Mouse (Mus musculus) midbrain, embryonic 12.5 days (tissue): ENCODE results near the gene Zbtb25. TPM values are rescaled to one million over a fixed set of nuclear protein-coding genes. Genes with fewer than 3 reads are reported as not detected.

Experiments used
- ATAC-seq: fragments of 200-750 bp; cut with Nextera tagmentation; 2 replicates; pipeline ENCODE4 v1.8.0; 2017; ENCODE audit warnings: low read depth, moderate TSS enrichment, moderate library complexity; ENCODE audit not compliant: low FRiP score
- H3K27ac ChIP-seq: fragments of 300-500 bp; sonication (generic); replicated peaks from 2 replicates; pipeline ENCODE4 v1.5.1; 2016; ENCODE audit warnings: mild to moderate bottlenecking
- H3K27me3 ChIP-seq: fragments of 300-500 bp; sonication (generic); 2 replicates; pipeline ENCODE4 v1.6.1; 2016; ENCODE audit warnings: mild to moderate bottlenecking
- H3K36me3 ChIP-seq: fragments of 300-500 bp; sonication (generic); 2 replicates; pipeline ENCODE4 v1.6.1; 2016
- H3K4me1 ChIP-seq: fragments of 300-500 bp; sonication (generic); 2 replicates; pipeline ENCODE4 v1.6.1; 2016
- H3K4me2 ChIP-seq: fragments of 300-500 bp; sonication (generic); replicated peaks from 2 replicates; pipeline ENCODE4 v1.6.1; 2016; ENCODE audit warnings: mild to moderate bottlenecking, moderate library complexity
- H3K4me3 ChIP-seq: fragments of 300-500 bp; sonication (generic); 2 replicates; pipeline ENCODE4 v1.5.1; 2016; ENCODE audit warnings: mild to moderate bottlenecking
- H3K9ac ChIP-seq: fragments of 300-500 bp; sonication (generic); replicated peaks from 2 replicates; pipeline ENCODE4 v1.6.1; 2016; ENCODE audit warnings: mild to moderate bottlenecking, moderate library complexity
- H3K9me3 ChIP-seq: fragments of 300-500 bp; sonication (generic); 2 replicates; pipeline ENCODE4 v1.6.1; 2016; ENCODE audit warnings: mild to moderate bottlenecking
- WGBS: fragments of 180-500 bp; shearing (Covaris S2); methylation state at CpG from one replicate; pipeline ENCODE4 v1.1.7; 2016; 5-methylcytosine and 5-hydroxymethylcytosine counted together
- polyA plus RNA-seq: library from polyadenylated mRNA; unstranded; fragments of >200 nt; fragmentation: Nextera tagmentation; extraction: Ambion mirVana; gene quantifications from 2 replicates; pipeline ENCODE4 v1.2.1, GENCODE M21; 2016

Zbtb25 gene
- polyA plus RNA-seq, 1 experiment from 2014 or later: 20.2 TPM

DNA sequence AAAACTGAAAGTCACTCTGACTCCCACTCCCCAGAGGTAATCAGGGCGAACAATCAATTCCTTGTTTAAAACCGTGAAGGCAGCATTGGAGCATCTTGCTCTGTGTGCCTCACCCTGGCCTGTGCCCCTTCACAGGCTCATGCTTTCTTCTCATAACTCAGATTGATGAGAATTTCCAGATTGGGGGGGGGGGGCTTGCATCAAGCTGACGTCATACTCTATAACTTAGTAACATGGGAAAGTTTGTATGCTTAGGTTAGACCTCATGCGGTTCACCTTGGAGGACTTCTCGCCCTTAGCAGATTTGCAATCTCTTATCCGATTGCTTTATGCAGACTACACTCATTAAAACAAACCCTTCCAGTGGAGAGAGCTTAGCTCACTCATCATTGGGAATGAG lies 4.6 kb upstream of the Zbtb25 start:
- Histone ChIP-seq H3K27me3 (no peaks in the 10 kb centered on the region), H3K9ac (no peak overlapping the region), H3K36me3 (no peaks in the 10 kb centered on the region), H3K4me2 (no peak overlapping the region), H3K4me1 (peaks cover 18% of the 10 kb centered on the region), H3K4me3 (no peak overlapping the region), H3K27ac (no peak overlapping the region), H3K9me3 (no peaks in the 10 kb centered on the region)
- 79% methylated on average over 6 of the region's 6 CpGs for WGBS
- no peak for ATAC-seq

DNA sequence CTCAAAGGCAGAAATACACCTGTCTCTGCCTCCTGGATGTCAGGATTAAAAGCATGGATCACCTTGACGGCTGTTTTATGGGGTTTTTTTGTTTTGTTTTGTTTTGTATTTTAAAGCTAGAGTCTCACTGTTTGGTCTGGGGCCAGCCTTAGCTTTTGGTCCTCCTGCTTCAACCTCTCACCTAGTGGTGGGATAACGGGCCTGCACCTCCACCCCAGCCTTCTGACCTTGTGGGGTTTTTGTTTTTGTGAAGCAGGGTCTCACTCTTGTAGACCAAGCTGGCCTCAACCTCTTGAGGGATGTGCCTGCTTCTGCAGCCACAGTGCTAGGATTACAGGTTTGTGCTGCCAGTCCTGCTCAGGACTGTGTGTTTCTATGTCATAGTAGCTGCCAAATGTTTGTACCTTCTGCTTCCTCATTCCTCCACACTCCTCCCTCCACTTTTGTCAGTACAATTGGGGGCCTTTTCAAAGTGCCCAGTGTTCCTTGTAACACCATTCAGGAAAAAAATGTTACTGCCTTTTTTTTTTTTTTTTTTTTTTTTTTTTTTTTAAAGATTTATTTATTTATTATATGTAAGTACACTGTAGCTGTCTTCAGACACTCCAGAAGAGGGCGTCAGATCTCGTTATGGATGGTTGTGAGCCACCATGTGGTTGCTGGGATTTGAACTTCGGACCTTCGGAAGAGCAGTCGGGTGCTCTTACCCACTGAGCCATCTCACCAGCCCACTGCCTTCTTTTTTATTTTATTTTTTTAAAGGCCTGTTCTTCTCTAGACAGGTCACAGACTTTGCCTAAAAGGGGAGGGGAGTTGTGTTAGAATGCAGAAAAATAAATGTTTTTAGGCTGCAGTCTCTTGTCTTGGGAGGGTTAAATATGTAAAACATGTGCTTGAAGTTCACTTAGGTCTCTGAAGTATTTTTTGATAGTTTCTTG lies 3.7 kb upstream of the Zbtb25 start:
- no peaks in the 10 kb centered on the region for H3K36me3 ChIP-seq
- no peak overlapping the region for H3K27ac ChIP-seq
- H3K4me1 ChIP-seq: peaks cover 21% of the 10 kb centered on the region
- no peak overlapping the region for H3K4me2 ChIP-seq
- WGBS: 75% methylated on average over 7 of the region's 7 CpGs
- H3K4me3 ChIP-seq: no peak overlapping the region
- ATAC-seq: no peak
- H3K9ac ChIP-seq: no peak overlapping the region
- no peaks in the 10 kb centered on the region for H3K9me3 ChIP-seq
- no peaks in the 10 kb centered on the region for H3K27me3 ChIP-seq

DNA sequence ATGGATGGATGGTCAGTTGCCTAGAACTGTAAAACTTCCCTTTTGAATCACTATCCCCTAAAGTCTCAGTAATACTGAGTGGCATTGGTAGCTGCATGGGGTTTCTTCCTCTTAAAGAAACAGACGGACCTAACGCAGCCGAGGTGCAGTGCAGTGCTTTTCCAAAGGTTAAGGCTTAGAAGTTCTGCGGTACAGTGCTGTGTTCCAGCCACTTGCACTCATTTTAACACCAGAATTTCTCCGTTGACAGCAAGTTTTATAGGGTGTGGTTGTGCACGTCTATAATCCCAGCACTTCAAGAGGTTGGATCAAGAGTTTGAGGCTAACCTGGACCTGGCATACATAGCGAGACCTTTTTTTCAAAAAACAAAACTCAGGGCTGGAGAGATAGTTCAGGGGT lies 2.6 kb upstream of the Zbtb25 start:
- Histone ChIP-seq H3K9me3 (no peaks in the 10 kb centered on the region), H3K27me3 (no peaks in the 10 kb centered on the region), H3K36me3 (no peaks in the 10 kb centered on the region), H3K27ac (no peak overlapping the region), H3K9ac (peak overlapping the region; percentile 97; the same call in 1 of the 2 replicates), H3K4me3 (peak overlapping the region; percentile 93), H3K4me1 (peaks cover 32% of the 10 kb centered on the region), H3K4me2 (peak overlapping the region; percentile 84)
- 45% methylated on average over 7 of the region's 7 CpGs for WGBS
- no peak for ATAC-seq

DNA sequence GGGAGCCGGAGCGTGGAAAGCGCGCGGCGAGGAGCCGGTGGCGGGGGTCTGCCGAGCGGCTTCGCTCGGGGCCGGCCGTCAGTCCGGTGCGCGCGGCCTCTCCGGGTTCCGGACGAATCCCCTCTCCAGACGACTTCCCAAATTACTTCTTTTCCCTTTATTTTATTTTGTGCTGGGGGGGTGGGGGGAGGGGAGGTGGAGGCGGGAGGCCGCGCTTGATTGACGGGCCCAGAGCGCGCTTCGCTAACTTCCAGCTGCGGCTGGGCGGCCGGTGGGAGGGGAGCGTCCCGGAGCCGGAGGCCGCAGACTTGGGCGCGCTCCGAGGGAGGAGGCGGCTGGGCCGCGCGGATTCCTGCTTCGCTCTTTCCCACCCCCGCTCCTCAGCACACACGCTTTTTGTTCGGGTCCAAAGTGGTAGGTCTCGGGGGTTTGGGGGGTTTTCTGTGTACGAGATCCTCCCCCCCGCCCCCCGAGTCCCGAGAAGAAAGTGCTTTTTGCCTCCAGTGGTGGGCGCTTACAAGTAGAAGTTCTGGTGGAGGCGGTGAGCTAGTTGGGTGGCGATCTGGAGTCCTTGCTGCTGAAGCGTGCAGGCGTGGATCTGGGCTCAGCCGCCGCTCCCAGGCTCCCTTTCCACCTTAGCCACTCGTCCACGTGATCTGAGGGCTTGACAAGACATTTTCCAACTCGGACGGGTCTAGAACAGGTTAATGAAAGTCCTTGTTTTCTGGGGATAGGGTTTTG lies 1.6 kb upstream of the Zbtb25 start:
- Histone ChIP-seq H3K36me3 (no peaks in the 10 kb centered on the region), H3K9me3 (no peaks in the 10 kb centered on the region), H3K4me2 (peak overlapping the region; percentile 84), H3K4me3 (peak overlapping the region; percentile 93), H3K4me1 (peaks cover 40% of the 10 kb centered on the region), H3K27me3 (no peaks in the 10 kb centered on the region), H3K9ac (peak overlapping the region; percentile 97), H3K27ac (peak overlapping the region; percentile 98)
- under 1% methylated on average over 46 of the region's 63 CpGs for WGBS
- peak; percentile 42 for ATAC-seq

DNA sequence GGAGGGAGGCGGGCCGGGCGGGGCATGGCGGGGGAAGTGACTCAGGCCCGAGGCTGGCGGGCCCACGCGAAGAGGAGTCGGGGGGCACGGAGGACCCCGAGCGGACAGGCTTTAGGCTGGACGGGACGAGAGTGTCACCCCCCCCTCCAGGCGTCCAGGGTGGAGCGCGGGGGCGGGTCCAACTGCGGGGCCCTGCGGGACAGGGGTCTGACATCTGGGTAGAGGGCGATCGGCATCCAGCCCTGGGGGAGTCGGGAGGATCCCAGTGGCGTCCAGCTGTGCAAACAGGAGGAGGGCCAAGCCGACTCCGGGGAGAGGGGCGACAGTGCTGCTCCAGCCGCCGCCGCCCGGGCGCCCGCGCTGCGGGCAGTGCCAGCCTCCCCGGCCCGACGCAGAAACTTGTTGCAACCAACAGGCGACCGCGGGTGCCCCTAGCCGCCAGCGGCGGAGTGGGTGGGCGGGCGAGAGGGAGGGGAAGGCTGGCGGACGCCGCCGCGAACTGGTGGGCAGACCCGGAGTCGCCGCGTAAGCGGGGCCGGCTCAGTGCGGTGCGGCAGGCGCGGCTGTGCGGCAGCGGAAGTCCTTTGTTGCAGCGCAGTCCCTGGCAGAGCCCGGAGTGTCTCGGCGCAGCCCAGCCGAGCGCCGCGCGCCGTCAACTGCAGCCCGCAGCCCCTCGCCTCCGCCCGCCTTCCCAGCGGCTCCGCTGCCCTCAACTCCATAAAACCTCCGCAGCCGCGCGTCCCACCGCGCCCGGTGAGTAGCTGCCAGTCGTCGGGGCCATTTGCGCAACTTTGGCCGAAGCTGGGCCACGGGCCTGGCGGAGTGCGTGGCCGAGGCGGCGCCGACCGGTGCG lies 802 bp upstream of the Zbtb25 start, which contains the start of gene Zbtb1:
Gene Zbtb1, plus strand, starts transcription at position 289 of the 853 bp plus-strand sequence.
- under 1% methylated on average over 79 of the region's 99 CpGs for WGBS
- peak; percentile 61 for ATAC-seq
- peaks cover 40% of the 10 kb centered on the region for H3K4me1 ChIP-seq
- H3K27me3 ChIP-seq: no peaks in the 10 kb centered on the region
- peak within 1 kb of the TSS; percentile 93 for H3K4me3 ChIP-seq
- peak within 1 kb of the TSS; percentile 97 for H3K9ac ChIP-seq
- H3K9me3 ChIP-seq: no peaks in the 10 kb centered on the region
- H3K4me2 ChIP-seq: peak within 1 kb of the TSS; percentile 84
- H3K36me3 ChIP-seq: no peaks in the 10 kb centered on the region
- peak within 1 kb of the TSS; percentile 98 for H3K27ac ChIP-seq

DNA sequence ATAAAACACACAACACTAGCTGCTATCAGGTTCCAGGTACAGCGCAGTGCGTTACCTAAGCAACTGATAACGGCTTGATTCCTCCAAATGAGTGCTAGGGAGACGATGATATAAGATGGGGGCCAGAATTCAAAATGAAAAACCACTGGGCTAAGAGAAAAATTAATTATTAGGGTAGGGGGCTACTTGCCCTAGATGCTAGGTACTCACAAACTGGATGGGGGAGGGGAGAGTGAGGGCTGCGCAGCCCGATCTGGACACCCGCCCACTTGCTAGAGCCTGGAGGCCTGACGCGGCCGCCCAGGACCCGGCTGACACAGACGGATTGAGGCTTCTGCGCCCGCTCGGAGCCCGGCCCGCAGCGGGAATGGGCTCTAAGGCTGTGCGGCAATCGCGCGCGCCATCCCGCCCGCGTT lies 604 bp downstream of the Zbtb25 start:
- H3K4me2 ChIP-seq: peak overlapping the region; percentile 84
- no peaks in the 10 kb centered on the region for H3K36me3 ChIP-seq
- no peaks in the 10 kb centered on the region for H3K9me3 ChIP-seq
- H3K9ac ChIP-seq: peak overlapping the region; percentile 97
- H3K4me1 ChIP-seq: peaks cover 40% of the 10 kb centered on the region
- WGBS: under 1% methylated on average over 26 of the region's 26 CpGs
- H3K27me3 ChIP-seq: no peaks in the 10 kb centered on the region
- H3K4me3 ChIP-seq: peak overlapping the region; percentile 93
- H3K27ac ChIP-seq: peak overlapping the region; percentile 98
- ATAC-seq: peak; percentile 48

DNA sequence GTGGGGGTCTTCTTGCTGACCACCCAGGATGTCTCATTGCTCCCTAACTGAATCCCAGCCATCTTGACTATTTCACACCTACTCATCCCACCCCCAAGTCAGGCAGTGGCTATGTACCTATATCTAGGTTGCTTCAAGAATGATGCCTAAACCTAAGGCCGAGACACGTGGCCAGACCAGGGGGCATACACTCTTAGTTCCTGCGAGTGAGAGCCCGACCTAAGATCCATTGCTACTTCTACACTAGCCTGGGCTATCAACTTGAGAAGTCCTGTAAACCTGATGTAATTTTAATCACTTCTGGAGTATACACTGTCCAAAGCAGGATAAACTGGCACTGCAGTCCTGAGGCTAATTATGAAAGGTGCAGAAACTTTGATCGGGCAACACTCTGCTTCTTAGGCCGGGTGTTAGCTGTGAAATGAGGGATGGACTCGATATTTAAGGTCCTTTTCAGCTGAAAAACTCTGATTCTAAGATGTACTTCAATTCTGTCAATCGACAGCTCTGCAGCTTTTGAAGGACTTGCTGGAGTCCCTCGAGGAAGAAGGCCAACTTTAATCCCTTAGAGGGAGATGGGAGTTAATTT lies 1.1 kb downstream of the Zbtb25 start:
- no peaks in the 10 kb centered on the region for H3K27me3 ChIP-seq
- no peaks in the 10 kb centered on the region for H3K36me3 ChIP-seq
- H3K4me2 ChIP-seq: peak overlapping the region; percentile 84
- H3K4me1 ChIP-seq: peaks cover 40% of the 10 kb centered on the region
- H3K4me3 ChIP-seq: peak overlapping the region; percentile 93
- peak overlapping the region; percentile 97 for H3K9ac ChIP-seq
- peak overlapping the region; percentile 98 for H3K27ac ChIP-seq
- H3K9me3 ChIP-seq: no peaks in the 10 kb centered on the region
- WGBS: 7% methylated on average over 9 of the region's 9 CpGs
- ATAC-seq: no peak

DNA sequence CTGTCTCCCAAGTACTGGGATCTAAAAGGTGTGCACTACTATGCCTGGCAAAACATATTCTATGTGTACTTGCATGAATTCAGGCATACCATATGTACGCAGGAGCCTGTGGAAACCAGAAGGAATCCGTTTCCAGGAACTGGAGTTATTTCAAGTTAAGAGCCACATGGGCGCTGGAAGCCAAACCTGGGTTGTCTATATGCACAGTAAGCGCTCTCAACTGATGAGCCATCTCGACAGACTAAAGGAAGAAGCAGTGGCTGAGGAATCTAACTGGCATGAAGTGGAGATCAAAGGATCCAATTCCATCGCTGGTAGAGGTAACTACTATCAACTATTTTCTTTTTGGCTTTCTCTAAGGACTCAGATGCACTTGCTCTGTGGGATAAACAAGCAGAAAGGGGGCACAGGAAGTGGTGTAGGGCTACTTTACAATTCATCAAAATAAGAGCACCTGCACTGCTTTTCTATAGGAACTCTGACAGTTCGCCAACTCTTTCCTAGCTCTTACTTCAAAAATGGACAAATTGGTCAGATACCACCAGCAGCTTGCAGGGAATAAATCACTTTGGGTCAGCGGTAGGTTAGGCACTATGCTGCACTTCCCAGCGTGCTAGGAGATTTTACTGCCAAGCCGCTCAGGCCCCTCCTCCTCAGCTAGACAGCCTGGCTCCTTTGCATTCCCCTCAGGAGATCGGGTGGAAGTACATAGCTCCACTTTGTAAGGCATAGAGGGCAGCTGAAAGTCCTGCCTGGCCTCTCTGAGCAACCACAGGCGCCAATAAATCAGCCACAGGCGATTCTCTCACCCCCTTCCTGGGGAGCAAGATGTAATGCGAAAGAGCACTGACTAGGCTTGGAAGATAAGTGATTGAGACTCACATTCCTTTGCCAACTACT lies 2.1 kb downstream of the Zbtb25 start:
- H3K4me2 ChIP-seq: peak overlapping the region; percentile 84
- no peaks in the 10 kb centered on the region for H3K36me3 ChIP-seq
- WGBS: 28% methylated on average over 14 of the region's 14 CpGs
- no peak for ATAC-seq
- H3K27ac ChIP-seq: no peak overlapping the region
- H3K9ac ChIP-seq: peak overlapping the region; percentile 97
- peak overlapping the region; percentile 93 for H3K4me3 ChIP-seq
- H3K9me3 ChIP-seq: no peaks in the 10 kb centered on the region
- no peaks in the 10 kb centered on the region for H3K27me3 ChIP-seq
- peaks cover 34% of the 10 kb centered on the region for H3K4me1 ChIP-seq

DNA sequence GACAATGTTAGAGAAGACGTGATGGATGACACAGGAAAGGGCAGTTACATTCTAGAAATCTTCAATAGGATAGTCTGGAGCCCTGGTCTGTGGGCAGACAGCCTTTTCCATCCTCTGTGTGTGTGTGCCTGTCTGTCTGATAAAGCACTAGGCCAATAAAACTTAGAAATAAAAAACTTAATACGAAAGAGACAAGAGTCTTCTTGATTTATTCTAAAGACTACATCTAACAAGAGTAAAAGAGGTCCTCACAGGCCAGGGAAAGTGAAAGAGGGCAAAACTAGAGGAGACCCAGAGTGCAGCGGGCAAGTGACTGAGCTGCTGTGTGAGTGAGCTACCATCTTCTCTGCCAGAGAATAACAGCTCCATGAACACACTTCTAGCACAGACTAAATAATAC lies 3.1 kb downstream of the Zbtb25 start:
- H3K4me3 ChIP-seq: no peak overlapping the region
- H3K27me3 ChIP-seq: no peaks in the 10 kb centered on the region
- 90% methylated on average over 3 of the region's 3 CpGs for WGBS
- H3K4me2 ChIP-seq: no peak overlapping the region
- H3K27ac ChIP-seq: no peak overlapping the region
- H3K9me3 ChIP-seq: no peaks in the 10 kb centered on the region
- no peaks in the 10 kb centered on the region for H3K36me3 ChIP-seq
- no peak overlapping the region for H3K9ac ChIP-seq
- ATAC-seq: no peak
- H3K4me1 ChIP-seq: peaks cover 26% of the 10 kb centered on the region

DNA sequence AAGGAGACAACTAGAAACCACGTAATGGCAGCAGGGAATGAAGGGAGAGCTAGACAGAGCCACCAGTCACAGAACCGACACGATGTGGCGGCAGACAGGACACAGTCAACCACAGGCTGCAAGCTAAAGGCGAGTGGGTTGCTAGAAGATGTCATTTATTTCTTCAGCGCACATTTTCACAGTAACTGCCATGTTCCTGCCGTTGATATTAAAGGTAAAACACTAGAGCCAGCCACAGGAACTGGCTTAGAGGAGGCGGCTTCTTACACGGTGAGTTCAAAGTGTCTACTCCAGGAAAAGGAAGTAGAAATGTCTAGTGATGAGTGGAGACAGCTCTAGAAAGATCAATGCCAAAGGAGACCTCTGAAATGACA lies 7.1 kb downstream of the Zbtb25 start:
- H3K36me3 ChIP-seq: no peaks in the 10 kb centered on the region
- H3K9me3 ChIP-seq: no peaks in the 10 kb centered on the region
- H3K4me2 ChIP-seq: no peak overlapping the region
- WGBS: 94% methylated on average over 9 of the region's 9 CpGs
- H3K9ac ChIP-seq: no peak overlapping the region
- no peak overlapping the region for H3K4me3 ChIP-seq
- peaks cover 12% of the 10 kb centered on the region for H3K4me1 ChIP-seq
- H3K27ac ChIP-seq: no peak overlapping the region
- ATAC-seq: no peak
- H3K27me3 ChIP-seq: no peaks in the 10 kb centered on the region
